Mouse (Mus musculus) stomach, embryonic 14.5 days (tissue): ENCODE measurements around the gene Olfr1033. TPM values are rescaled to one million over a fixed set of nuclear protein-coding genes. Genes with fewer than 3 reads are reported as not detected.
"Not testable (repeated sequence)": the region's sequence is repeated elsewhere in the genome, so short reads cannot be mapped to it uniquely, and the experiment has no call there.

Experiments used
- ATAC-seq: fragments of 200-750 bp; cut with Nextera tagmentation; 2 replicates; pipeline ENCODE4 v1.8.0; 2017; ENCODE audit warnings: low read depth, moderate TSS enrichment; ENCODE audit not compliant: insufficient number of reproducible peaks, insufficient read depth, low FRiP score
- H3K27ac ChIP-seq: fragments of 300-500 bp; sonication (generic); 2 replicates; pipeline ENCODE4 v1.5.1; 2014; ENCODE audit warnings: mild to moderate bottlenecking, low read length, moderate library complexity, mixed read lengths
- H3K27me3 ChIP-seq: fragments of 300-500 bp; sonication (generic); 2 replicates; pipeline ENCODE4 v1.6.1; 2014; ENCODE audit warnings: low read length, control low read depth, mixed read lengths; ENCODE audit not compliant: control insufficient read depth, insufficient read depth
- H3K36me3 ChIP-seq: fragments of 300-500 bp; sonication (generic); 2 replicates; pipeline ENCODE4 v1.6.1; 2014; ENCODE audit warnings: mild to moderate bottlenecking, control low read depth, low read length, moderate library complexity, mixed read lengths; ENCODE audit not compliant: control insufficient read depth, insufficient read depth
- H3K4me1 ChIP-seq: fragments of 300-500 bp; sonication (generic); 2 replicates; pipeline ENCODE4 v1.6.1; 2014; ENCODE audit warnings: low read length, control low read depth, mixed read lengths; ENCODE audit not compliant: control insufficient read depth, insufficient read depth
- H3K4me2 ChIP-seq: fragments of 300-500 bp; sonication (generic); replicated peaks from 2 replicates; pipeline ENCODE4 v1.6.1; 2014; ENCODE audit warnings: low read depth, low read length, control low read depth
- H3K4me3 ChIP-seq: fragments of 300-500 bp; sonication (generic); 2 replicates; pipeline ENCODE4 v1.5.1; 2014; ENCODE audit warnings: low read depth, low read length, control low read depth
- H3K9ac ChIP-seq: fragments of 300-500 bp; sonication (generic); replicated peaks from 2 replicates; pipeline ENCODE4 v1.6.1; 2014; ENCODE audit warnings: low read depth, mild to moderate bottlenecking, control low read depth, low read length, moderate library complexity, mixed read lengths
- H3K9me3 ChIP-seq: fragments of 300-500 bp; sonication (generic); 2 replicates; pipeline ENCODE4 v1.6.1; 2016; ENCODE audit warnings: low read depth, low read length, control low read depth; ENCODE audit not compliant: control insufficient read depth
- WGBS: fragments of 180-500 bp; shearing (Covaris S2); extraction: QIAGEN DNeasy Blood & Tissue Kit; methylation state at CpG from one replicate; pipeline ENCODE4 v1.1.7; 2014; 5-methylcytosine and 5-hydroxymethylcytosine counted together
- polyA plus RNA-seq: library from polyadenylated mRNA; unstranded; fragments of >200 nt; fragmentation: Nextera tagmentation; extraction: Ambion mirVana; gene quantifications from 2 replicates; pipeline ENCODE4 v1.2.1, GENCODE M21; 2014

The Olfr1033 gene
- polyA plus RNA-seq, 1 experiment from 2014 or later = 5.0 TPM

GRCm38 (mm10) chr2:86070189-86070588 lies 49.8 kb downstream of the Olfr1033 start:
- H3K4me3 ChIP-seq = no peak overlapping the region
- no peak overlapping the region for H3K9ac ChIP-seq
- H3K27me3 ChIP-seq = no peaks in the 10 kb centered on the region
- H3K9me3 ChIP-seq = no peaks in the 10 kb centered on the region
- H3K4me1 ChIP-seq = no peaks in the 10 kb centered on the region
- 79% methylated on average over 8 of the region's 8 CpGs for WGBS
- H3K27ac ChIP-seq = no peak overlapping the region
- no peak for ATAC-seq
- H3K36me3 ChIP-seq = no peaks in the 10 kb centered on the region
- no peak overlapping the region for H3K4me2 ChIP-seq

GRCm38 (mm10) chr2:86073692-86074091 lies 53.3 kb downstream of the Olfr1033 start, which contains the start of gene Olfr1036:
Gene Olfr1036 (plus strand): TSS chr2:86073992.
- H3K9me3 ChIP-seq = not testable (repeated sequence)

DNA sequence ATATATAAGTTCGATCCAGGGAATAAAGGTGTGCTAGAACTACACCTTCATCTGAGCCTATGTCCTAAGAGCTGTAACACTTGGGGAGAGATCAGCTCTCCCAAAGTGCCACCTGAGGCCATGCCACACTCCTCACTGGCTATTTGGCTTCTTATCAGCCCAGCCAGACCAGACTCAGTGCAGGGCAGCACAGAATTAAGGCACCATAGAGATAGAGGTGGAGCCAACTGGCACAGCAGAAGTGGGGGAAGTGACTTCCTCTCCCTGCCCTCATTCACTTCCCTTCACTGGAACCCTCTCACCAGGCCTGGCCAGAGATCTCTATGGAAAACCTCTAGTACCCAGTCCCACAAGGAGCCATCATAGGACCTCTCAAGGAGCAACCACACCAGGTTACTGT lies 60.0 kb downstream of the Olfr1033 start:
- H3K27ac ChIP-seq, ATAC-seq, H3K4me3 ChIP-seq, H3K9ac ChIP-seq, H3K4me2 ChIP-seq, H3K36me3 ChIP-seq, H3K27me3 ChIP-seq, H3K4me1 ChIP-seq, H3K9me3 ChIP-seq: not testable (repeated sequence)
- 96% methylated on average over 1 of the region's 1 CpGs for WGBS

More at GRCm38 (mm10) chr2:86073692-86074091, 53.3 kb downstream of the Olfr1033 start, which contains the start of gene Olfr1036:
- H3K36me3 ChIP-seq, H3K27ac ChIP-seq, H3K9ac ChIP-seq, H3K27me3 ChIP-seq, ATAC-seq, H3K4me3 ChIP-seq, H3K4me2 ChIP-seq, H3K4me1 ChIP-seq: not testable (repeated sequence)

DNA sequence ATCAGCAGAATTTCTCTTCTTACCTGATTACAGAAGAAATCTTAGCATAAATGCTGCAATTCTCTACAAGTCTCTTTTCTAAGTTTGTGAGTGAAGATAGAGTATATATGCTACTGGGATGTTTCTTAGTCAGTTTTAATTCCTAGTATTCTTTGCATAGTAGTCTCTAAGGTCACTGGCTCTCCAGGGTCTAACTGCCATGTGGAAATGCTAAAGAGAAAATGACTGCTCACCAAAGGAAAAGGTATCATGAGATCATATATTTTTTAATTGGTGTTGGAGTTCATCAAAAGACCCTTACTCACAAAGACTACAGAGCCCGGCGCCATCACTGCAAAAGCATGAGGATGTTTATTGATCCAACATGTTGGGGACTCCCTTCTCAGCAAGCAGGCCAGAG lies 66.9 kb downstream of the Olfr1033 start, which contains the start of gene Olfr1037:
Olfr1037 (minus strand) TSS at position 101 of the 400 bp plus-strand sequence.
- 90% methylated on average over 2 of the region's 2 CpGs for WGBS
- Histone ChIP-seq H3K9me3 (no peaks in the 10 kb centered on the region), H3K4me3 (no peak within 1 kb of the TSS), H3K27me3 (no peaks in the 10 kb centered on the region), H3K36me3 (no peaks in the 10 kb centered on the region), H3K27ac (no peak within 1 kb of the TSS), H3K9ac (no peak within 1 kb of the TSS), H3K4me1 (no peaks in the 10 kb centered on the region), H3K4me2 (no peak within 1 kb of the TSS)
- no peak for ATAC-seq

Other genes with a start within 250 kb of the Olfr1033 start
- gene Olfr1014, start 247.9 kb upstream of the Olfr1033 start, polyA plus RNA-seq = not detected in 2 replicates
- gene Olfr1015, start 238.6 kb upstream of the Olfr1033 start, polyA plus RNA-seq = not detected in 2 replicates
- gene Olfr1016, start 218.1 kb upstream of the Olfr1033 start, polyA plus RNA-seq = not detected in 2 replicates
- not detected in 2 replicates for gene Olfr1018, start 202.2 kb upstream of the Olfr1033 start, polyA plus RNA-seq
- gene Olfr1019, start 175.2 kb upstream of the Olfr1033 start, polyA plus RNA-seq = not detected in 2 replicates
- gene Olfr1020, start 173.6 kb upstream of the Olfr1033 start, polyA plus RNA-seq = not detected in 2 replicates
- gene Olfr1022, start 152.0 kb upstream of the Olfr1033 start, polyA plus RNA-seq = not detected in 2 replicates
- gene Olfr1023, start 135.0 kb upstream of the Olfr1033 start, polyA plus RNA-seq = not detected in 2 replicates
- not detected in 2 replicates for gene Olfr1024, start 115.6 kb upstream of the Olfr1033 start, polyA plus RNA-seq
- not detected in 2 replicates for gene Olfr1025-ps1, start 105.4 kb upstream of the Olfr1033 start, polyA plus RNA-seq
- not detected in 2 replicates for gene Olfr1026, start 99.1 kb upstream of the Olfr1033 start, polyA plus RNA-seq
- gene Olfr1028, start 70.2 kb upstream of the Olfr1033 start, polyA plus RNA-seq = not detected in 2 replicates
- gene Olfr1029, start 46.7 kb upstream of the Olfr1033 start, polyA plus RNA-seq = not detected in 2 replicates
- not detected in 2 replicates for gene Olfr1030, start 41.4 kb upstream of the Olfr1033 start, polyA plus RNA-seq
- gene Olfr1031, start 30.3 kb upstream of the Olfr1033 start, polyA plus RNA-seq = not detected in 2 replicates
- not detected in 2 replicates for gene Olfr1032, start 15.1 kb upstream of the Olfr1033 start, polyA plus RNA-seq
- 0.07 TPM in 2 replicates for gene Olfr1034, start 25.2 kb downstream of the Olfr1033 start, polyA plus RNA-seq
- not detected in 2 replicates for gene Olfr1036, start 53.4 kb downstream of the Olfr1033 start, polyA plus RNA-seq
- gene Olfr1037, start 66.8 kb downstream of the Olfr1033 start, polyA plus RNA-seq = not detected in 2 replicates
- gene Olfr1039, start 115.3 kb downstream of the Olfr1033 start, polyA plus RNA-seq = not detected in 2 replicates
- not detected in 2 replicates for gene Olfr1040, start 126.1 kb downstream of the Olfr1033 start, polyA plus RNA-seq
- not detected in 2 replicates for gene Olfr1042, start 141.2 kb downstream of the Olfr1033 start, polyA plus RNA-seq
- not detected in 2 replicates for gene Olfr1043, start 146.9 kb downstream of the Olfr1033 start, polyA plus RNA-seq
- gene Olfr1044, start 157.2 kb downstream of the Olfr1033 start, polyA plus RNA-seq = not detected in 2 replicates
- gene Olfr52, start 165.1 kb downstream of the Olfr1033 start, polyA plus RNA-seq = not detected in 2 replicates
- not detected in 2 replicates for gene Olfr1045, start 182.4 kb downstream of the Olfr1033 start, polyA plus RNA-seq
- gene Olfr1046, start 198.7 kb downstream of the Olfr1033 start, polyA plus RNA-seq = not detected in 2 replicates
- gene Olfr1047, start 210.8 kb downstream of the Olfr1033 start, polyA plus RNA-seq = not detected in 2 replicates
- gene Olfr1048, start 219.7 kb downstream of the Olfr1033 start, polyA plus RNA-seq = not detected in 2 replicates
- not detected in 2 replicates for gene Olfr1049, start 237.7 kb downstream of the Olfr1033 start, polyA plus RNA-seq